Mouse (Mus musculus) ES-CJ7 (cell line): ENCODE results near the gene Catsper2.

Source experiments
- DNase-seq: peaks from one replicate; pipeline ENCODE4 v3.0.0; 2011; ENCODE audit warnings: low read depth, low spot score

Catsper2 gene

DNA sequence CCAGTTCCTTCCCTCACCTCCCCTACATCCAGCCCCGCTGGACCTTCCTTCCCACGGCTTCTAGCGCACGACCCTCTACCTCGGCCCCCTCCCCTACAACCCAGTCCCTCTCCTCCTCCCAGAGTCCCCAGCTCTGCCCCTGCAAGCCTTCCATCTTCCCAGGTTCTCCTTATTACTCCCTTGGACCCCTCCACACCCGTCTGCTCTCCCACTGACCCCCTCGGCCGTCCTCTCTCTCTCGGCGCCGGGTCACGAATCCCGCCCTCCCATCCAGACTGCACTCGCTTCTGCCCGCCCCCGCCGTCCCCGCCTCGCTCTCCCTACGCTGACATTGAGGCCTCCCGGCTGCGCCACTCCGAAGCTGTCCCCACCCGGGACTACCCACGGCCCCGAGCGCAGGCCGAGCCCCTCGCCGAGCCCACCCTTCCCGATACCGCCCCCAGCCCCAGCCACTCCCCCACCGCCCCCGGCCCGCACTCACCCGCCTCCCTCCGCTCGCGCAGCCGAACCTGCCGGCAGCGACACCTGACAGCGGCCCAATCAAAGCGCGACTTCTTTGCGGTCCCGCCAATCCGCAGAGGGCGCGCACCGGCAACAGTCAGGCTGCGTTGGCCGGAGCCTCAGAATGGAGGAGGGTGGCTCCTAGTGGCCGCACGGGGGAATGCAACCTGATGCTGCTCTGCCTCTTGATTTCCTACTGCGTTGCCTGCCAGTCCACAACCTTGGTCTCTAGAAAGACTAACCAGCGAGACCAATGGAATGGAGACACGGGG is 58.6 kb downstream of the Catsper2 start, which contains the start of gene Ppip5k1:
TSS of gene Ppip5k1 (minus strand) at position 577 of the 773 bp plus-strand sequence.
- peak; percentile 97 for DNase-seq

DNA sequence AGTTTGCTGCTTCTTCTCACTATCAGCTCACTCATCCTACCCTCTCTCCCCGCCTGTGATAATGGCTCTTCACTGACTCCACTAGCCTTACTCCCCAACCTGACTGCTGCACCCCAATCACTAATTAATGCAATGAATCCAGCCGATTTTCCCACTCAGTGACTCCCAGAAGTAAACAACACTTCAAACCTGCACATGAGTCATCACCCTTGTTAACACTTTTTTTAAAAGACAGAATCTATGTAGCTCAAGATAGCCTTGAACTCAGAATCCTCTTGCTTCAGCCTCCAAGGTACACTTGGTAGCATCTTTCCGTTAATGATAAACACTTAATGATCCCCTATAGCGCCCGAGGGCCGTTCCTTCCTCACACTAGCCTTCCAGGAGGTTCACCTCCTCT is 59.2 kb downstream of the Catsper2 start:
- no peak for DNase-seq

DNA sequence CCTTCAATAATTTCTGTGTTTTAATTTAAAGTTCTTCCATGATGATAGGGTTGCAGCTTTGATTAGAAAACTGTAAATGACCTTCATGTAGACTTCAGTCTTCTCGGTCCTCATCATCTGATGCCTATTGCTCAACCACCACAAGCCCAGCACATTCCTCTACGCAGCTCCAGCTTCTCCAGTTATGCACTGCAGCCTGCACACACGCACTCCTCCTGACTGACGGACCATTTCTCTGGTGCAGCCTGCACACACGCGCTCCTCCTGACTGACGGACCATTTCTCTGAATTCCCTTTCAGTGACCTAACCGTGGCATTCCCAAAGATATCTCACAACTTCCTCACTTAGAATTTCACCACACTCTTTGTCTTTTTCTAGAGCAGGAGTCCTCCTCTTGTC is 60.4 kb downstream of the Catsper2 start:
- no peak for DNase-seq
